Mouse (Mus musculus): Measurements from ENCODE around the gene Srgap3. TPM values are rescaled to one million over a fixed set of nuclear protein-coding genes. Genes with fewer than 3 reads are reported as not detected.

Srgap3 gene
- 2.5 and 3.6 TPM in 2 replicates for polyA plus RNA-seq (2012; rRNA removed)

DNA sequence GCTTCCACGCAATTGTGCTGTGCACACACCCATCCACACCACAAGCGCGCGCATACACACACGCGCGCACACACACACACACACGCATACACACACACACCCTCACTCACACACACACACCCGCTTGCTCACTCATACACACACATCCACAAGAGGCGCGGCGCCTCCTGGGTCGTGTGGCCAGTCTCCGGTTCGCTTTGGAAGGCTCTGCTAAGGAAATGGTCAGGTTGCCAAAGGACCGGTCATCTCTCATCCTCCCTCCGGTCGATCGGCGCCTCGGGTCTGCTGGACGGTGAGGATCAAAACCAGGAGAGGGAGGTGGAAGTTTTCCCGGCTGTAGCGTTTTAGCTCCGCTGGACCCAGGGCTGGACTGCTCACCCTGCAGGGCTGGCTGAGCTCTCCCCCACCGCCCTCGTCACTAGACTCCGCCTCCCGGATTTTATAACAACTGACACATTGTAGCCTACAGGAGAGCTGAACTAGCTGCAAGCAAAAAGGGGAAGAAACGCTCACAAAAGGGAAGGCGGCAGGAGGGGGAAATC is at the start of gene Srgap3:
TSS of gene Srgap3 (minus strand) at position 372 of the 542 bp plus-strand sequence.
- peak; percentile 59 for DNase-seq (ENCODE audit: low spot score)

DNA sequence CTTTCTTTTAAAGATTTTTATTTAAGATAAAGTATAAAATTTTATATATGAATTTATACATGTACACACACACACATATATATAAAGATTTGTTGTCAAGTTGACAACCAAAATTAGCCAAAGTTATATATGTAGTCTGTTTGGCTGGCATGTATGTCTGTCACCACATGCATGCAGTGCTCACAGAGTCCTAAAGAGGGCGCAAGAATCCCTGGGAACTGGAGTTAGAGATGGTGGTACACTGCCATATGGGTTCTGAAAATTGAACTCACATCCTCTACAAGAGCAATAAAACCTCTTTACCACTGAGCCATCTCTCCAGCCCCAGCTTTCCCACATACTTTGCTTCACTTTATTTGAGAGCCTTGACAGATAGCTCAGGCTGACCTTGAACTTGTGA is 48.6 kb upstream of the Srgap3 start:
- no peak for DNase-seq (ENCODE audit: low spot score)

- no peak for DNase-seq (ENCODE audit: low spot score)
These were observed 43.1 kb upstream of the Srgap3 start for GRCm38 (mm10) chr6:112990119-112990518.

GRCm38 (mm10) chr6:112985362-112986314 is 38.6 kb upstream of the Srgap3 start:
- no peak for DNase-seq (ENCODE audit: low spot score)

- DNase-seq (ENCODE audit: low spot score) = no peak
These were observed 35.2 kb upstream of the Srgap3 start for GRCm38 (mm10) chr6:112982241-112982640.

DNA sequence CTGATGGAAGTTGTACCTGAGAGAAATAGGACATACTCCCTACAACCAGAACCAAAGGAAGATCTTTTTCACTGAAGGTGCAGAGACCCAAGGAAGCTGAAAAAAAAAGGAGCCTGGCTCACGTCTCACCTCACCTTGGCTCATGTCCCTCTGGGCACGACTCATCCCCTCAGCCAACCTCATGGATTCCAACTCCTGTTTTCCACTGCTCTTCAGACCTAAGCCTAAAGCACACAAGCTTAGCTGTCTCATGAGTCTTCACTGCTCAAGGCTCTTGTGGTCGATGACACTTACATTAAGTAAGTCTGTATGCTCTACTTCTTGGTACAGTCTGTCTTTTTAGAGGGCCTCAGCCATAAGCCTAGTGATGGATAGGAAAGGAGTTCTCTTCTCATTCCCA is 31.9 kb upstream of the Srgap3 start:
- DNase-seq (ENCODE audit: low spot score) = no peak

- no peak for DNase-seq (ENCODE audit: low spot score)
These were observed 30.2 kb upstream of the Srgap3 start for GRCm38 (mm10) chr6:112977246-112977645.

GRCm38 (mm10) chr6:112976541-112976940 is 29.5 kb upstream of the Srgap3 start:
- DNase-seq (ENCODE audit: low spot score) = no peak

- no peak for DNase-seq (ENCODE audit: low spot score)
These were observed 29.1 kb upstream of the Srgap3 start for GRCm38 (mm10) chr6:112976136-112976535.

DNA sequence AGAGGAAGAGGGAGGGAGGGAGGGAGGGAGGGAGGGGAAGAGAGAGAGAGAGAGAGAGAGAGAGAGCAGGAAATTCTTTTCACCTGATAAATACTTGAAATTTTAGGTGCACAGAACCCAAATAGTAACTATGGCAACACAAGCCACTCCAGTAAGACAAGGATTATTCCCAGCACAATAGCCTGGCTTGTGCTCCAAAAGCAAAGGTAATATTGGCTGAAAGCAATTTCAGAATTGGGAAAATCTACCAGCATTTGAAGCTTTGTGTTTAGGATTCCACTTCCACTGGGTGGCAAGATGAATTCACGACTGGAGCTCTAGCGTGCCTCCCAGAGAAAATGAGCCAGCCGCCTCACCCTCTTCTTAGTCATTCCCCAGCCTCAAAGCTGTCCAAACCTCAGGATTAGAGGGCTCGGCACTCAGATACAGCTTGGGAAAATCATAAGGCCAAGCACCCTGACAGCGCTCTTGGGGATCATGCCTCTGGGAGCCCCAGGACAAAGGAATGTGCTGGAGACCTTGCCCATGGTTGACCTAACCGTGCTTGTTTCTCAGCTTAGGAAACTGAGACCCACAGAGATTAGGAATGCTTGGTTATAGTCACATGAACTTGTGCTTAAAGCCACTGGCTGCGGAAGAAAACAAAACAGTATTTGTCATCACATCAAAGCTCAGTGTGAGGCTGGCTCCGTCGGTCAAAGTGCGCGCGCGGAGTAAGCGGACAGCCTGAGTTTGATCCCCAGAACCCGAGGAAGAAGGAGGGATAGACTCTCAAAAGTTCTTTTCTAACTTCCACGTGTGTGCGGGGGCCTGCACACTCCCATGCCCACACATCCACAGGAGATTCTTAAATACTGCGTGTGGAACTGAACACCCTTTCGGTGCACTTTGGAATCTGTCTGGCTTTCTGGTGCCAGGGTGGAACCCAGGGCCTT is 27.0 kb upstream of the Srgap3 start:
- no peak for DNase-seq (ENCODE audit: low spot score)

- DNase-seq (ENCODE audit: low spot score) = no peak
These were observed 26.0 kb upstream of the Srgap3 start for GRCm38 (mm10) chr6:112972858-112973631.

GRCm38 (mm10) chr6:112972127-112972526 is 25.1 kb upstream of the Srgap3 start:
- DNase-seq (ENCODE audit: low spot score) = no peak

GRCm38 (mm10) chr6:112971116-112971768 is 24.2 kb upstream of the Srgap3 start:
- DNase-seq (ENCODE audit: low spot score) = no peak

- DNase-seq (ENCODE audit: low spot score) = no peak
These were observed 20.3 kb upstream of the Srgap3 start for GRCm38 (mm10) chr6:112967359-112967758.

DNA sequence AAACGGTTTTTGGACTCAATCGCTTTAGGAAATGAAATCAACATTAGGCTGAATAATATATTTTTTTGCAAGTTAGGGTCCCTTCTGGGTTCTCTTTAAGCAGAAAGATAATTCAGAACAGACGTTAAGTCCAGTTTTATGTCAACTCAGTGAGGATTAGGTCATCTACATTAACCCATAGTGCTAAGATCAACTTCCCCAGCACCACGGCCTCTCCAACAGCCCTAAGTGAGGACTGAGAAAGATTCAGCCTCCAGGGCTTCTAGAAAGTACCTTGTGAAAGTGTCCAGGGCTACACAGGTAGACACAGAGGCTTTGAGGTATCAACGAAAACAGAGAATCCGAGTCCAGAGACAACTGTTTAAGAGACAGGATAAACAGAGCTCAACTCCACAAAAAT is 11.3 kb upstream of the Srgap3 start:
- no peak for DNase-seq (ENCODE audit: low spot score)

GRCm38 (mm10) chr6:112957583-112958280 is 10.7 kb upstream of the Srgap3 start:
- DNase-seq (ENCODE audit: low spot score) = no peak

GRCm38 (mm10) chr6:112955773-112956172 is 8.7 kb upstream of the Srgap3 start:
- no peak for DNase-seq (ENCODE audit: low spot score)

DNA sequence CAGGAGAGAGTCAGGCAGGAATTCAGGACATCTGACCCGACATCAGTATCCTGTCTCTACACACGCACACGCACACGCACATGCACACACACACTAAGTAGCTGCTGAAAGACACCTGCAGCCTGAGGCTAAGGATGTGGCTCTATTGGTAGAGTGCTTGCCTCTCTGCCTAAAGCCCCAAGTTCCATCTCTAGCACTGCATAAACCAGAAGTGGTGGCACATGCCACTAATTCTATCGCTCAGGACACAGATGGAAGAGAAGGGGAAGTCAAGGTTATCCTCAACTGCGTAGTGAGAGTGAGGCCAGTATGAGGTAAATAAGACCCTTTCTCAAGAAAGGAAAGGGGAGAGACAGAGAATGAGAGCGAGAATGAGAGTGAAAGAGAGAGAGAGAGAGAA is 6.8 kb upstream of the Srgap3 start:
- DNase-seq (ENCODE audit: low spot score) = no peak

DNA sequence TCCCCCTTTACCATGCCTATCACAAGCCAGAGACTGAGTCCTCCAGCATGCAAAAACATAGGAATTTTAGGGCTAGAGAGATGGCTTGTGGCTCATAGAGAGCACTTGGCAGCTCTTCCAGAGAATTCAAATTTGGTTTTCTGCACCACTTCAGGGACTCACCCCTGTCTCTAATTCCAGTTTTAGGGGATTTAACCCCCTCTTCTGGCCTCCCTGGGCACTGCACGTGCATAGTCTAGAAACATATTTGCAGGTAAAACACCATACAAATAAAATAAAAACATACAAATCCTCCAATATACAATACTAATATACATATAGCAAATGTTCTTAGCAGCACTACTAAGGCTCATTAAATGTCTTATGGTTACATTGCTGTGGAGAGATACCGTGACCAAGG is 4.2 kb upstream of the Srgap3 start:
- DNase-seq (ENCODE audit: low spot score) = no peak
